Mouse (Mus musculus) embryonic facial prominence, embryonic 14.5 days (tissue): Measurements from ENCODE around the gene Col4a2. TPM values are rescaled to one million over a fixed set of nuclear protein-coding genes. Genes with fewer than 3 reads are reported as not detected.

ENCODE experiments used
- ATAC-seq: fragments of 200-750 bp; cut with Nextera tagmentation; 2 replicates; pipeline ENCODE4 v1.8.0; 2017; ENCODE audit warnings: low read depth, moderate number of reproducible peaks, moderate TSS enrichment
- DNase-seq: peaks from one replicate; pipeline ENCODE4 v3.0.0-alpha.2; 2015; ENCODE audit warnings: low spot score
- H3K27ac ChIP-seq: fragments of 300-500 bp; sonication (generic); replicated peaks from 2 replicates; pipeline ENCODE4 v1.5.1; 2014; ENCODE audit warnings: low read depth, mild to moderate bottlenecking, low read length, moderate library complexity
- H3K27me3 ChIP-seq: fragments of 300-500 bp; sonication (generic); replicated peaks from 2 replicates; pipeline ENCODE4 v1.6.1; 2014; ENCODE audit warnings: low read length; ENCODE audit not compliant: control insufficient read depth, insufficient read depth
- H3K36me3 ChIP-seq: fragments of 300-500 bp; sonication (generic); 2 replicates; pipeline ENCODE4 v1.6.1; 2014; ENCODE audit warnings: low read length, mixed read lengths; ENCODE audit not compliant: control insufficient read depth, insufficient read depth
- H3K4me1 ChIP-seq: fragments of 300-500 bp; sonication (generic); 2 replicates; pipeline ENCODE4 v1.6.1; 2014; ENCODE audit warnings: antibody characterized with exemption, low read length; ENCODE audit not compliant: control insufficient read depth, insufficient read depth
- H3K4me2 ChIP-seq: fragments of 300-500 bp; sonication (generic); 2 replicates; pipeline ENCODE4 v1.6.1; 2014; ENCODE audit warnings: low read depth, mild to moderate bottlenecking, low read length, moderate library complexity, mixed read lengths
- H3K4me3 ChIP-seq: fragments of 300-500 bp; sonication (generic); 2 replicates; pipeline ENCODE4 v1.5.1; 2014; ENCODE audit warnings: low read depth, mild to moderate bottlenecking, low read length
- H3K9ac ChIP-seq: fragments of 300-500 bp; sonication (generic); 2 replicates; pipeline ENCODE4 v1.6.1; 2014; ENCODE audit warnings: low read depth, mild to moderate bottlenecking, low read length, moderate library complexity, mixed read lengths
- H3K9me3 ChIP-seq: fragments of 300-500 bp; sonication (generic); 2 replicates; pipeline ENCODE4 v1.6.1; 2016; ENCODE audit warnings: low read length; ENCODE audit not compliant: control insufficient read depth
- WGBS: fragments of 180-500 bp; shearing (Covaris S2); extraction: QIAGEN DNeasy Blood & Tissue Kit; methylation state at CpG from one replicate; pipeline ENCODE4 v1.1.7; 2014; 5-methylcytosine and 5-hydroxymethylcytosine counted together
- polyA plus RNA-seq: library from polyadenylated mRNA; unstranded; fragments of >200 nt; fragmentation: Nextera tagmentation; extraction: Ambion mirVana; gene quantifications from 2 replicates; pipeline ENCODE4 v1.2.1, GENCODE M21; 2014

Col4a2 gene
- polyA plus RNA-seq, 1 experiment from 2014 or later = 95.9 TPM

DNA sequence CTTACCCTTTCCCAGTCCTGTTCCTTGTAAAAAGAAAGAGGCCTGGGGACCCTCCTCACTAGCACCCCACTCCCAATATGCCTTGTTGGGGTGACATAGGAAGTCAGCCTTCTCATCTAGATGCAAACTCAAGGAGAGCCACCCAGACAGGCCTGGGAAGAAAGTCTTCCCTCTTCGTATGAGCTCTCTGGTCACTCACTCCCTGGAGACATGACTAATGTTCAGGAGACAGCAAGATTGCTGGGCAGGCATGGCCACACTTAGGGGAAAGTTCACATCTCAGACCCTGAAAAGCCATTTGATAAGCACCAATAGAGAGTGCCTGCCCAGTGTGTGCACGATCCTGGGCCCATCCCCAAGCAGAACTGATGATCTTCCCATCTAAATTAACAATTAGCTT, 2.6 kb upstream of the Col4a2 start:
- H3K4me2 ChIP-seq = peak overlapping the region; percentile 92

DNA sequence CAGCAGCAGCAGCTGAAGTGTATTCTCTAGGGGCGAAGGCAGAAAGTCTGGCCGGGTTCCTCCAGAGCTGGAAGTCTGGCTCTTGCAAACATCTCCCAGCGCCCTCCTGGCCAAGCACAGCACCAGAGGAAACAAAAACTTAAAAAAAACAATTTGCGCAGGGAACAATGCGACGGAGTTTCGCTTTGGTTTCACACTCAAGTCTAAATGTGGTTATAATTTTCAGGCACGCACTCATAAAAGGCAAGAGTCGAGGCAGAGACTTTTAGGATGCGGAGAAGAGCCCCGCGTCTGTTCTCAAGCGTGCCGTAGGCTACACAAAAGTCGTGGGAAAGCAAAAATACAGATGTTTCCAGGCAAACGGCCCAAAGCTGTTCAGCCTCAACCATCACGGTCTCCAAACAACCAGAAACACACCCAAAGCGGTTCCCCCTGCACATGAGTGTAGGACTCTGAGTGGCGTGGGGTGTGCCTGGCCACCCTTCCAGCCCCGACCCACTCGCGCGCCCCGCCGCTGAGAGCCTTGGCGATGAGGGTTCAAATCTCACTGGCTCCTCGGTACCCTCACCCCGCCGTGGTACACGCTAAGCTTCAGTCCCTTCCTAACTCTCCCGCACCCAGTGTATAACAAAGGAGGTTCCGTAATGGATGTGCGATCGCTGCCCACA, 790 bp upstream of the Col4a2 start:
- Histone ChIP-seq H3K27ac (peak overlapping the region; percentile 88), H3K4me2 (peak overlapping the region; percentile 92), H3K4me1 (peaks cover 18% of the 10 kb centered on the region), H3K36me3 (no peaks in the 10 kb centered on the region), H3K9ac (peak overlapping the region; percentile 91), H3K27me3 (no peaks in the 10 kb centered on the region), H3K9me3 (no peaks in the 10 kb centered on the region), H3K4me3 (peak overlapping the region; percentile 82)
- peak; percentile 11 for ATAC-seq
- WGBS = 1% methylated on average over 34 of the region's 34 CpGs
- peak; percentile 76 for DNase-seq

More for the DNA sequence above, 2.6 kb upstream of the Col4a2 start:
- Histone ChIP-seq H3K27ac (no peak overlapping the region), H3K4me1 (peaks cover 14% of the 10 kb centered on the region), H3K36me3 (no peaks in the 10 kb centered on the region), H3K9me3 (no peaks in the 10 kb centered on the region), H3K27me3 (no peaks in the 10 kb centered on the region), H3K4me3 (peak overlapping the region; percentile 82; the same call in 1 of the 2 replicates), H3K9ac (no peak overlapping the region; the same call in 1 of the 2 replicates)
- no peak for ATAC-seq
- DNase-seq = no peak
- 72% methylated on average over 2 of the region's 2 CpGs for WGBS

DNA sequence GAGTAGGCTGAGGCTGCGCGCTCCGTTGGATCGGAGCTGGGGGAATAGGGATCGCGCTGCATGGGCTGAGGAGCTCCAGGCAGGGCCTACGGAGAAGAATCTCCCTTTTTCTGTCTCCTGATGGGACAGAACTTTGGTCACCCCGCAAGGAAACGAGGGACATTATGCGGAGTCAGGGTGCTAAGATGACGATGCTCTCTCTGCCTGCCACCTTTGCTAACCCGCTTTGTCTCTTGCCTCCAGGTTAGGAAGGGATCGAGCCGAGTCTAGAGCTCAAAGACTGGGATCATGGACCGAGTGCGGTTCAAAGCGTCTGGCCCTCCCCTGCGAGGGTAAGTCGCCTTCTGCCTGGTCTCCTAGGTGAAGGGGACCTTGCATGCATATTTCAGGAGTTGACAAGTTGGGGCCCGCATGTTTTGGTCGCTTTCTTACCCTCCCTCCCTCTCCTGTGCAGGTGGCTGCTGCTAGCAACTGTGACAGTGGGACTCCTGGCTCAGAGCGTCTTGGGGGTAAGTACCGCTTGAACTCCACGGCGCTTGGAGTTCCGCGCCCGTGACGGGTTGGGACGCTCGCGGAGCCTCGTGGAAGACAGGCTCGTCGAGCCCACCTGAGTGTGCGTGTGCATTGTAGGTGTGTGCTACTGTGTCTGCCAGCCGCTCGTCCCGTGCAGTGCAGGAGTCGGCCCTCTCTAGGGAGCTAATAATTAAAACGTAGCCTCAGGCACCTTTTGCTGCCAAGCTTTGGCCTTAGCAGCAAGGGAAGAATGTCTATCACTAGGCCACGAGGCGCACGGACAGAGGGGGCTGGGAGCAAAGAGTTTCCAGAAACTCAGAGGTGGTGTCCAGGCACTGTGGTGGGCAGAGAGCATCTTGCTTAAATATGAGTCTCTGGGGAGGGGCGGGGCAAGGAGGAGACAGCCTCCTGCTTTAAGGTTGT, 839 bp downstream of the Col4a2 start:
- H3K9me3 ChIP-seq = no peaks in the 10 kb centered on the region
- DNase-seq (peak; percentile 36), ATAC-seq (peak; percentile 21; the same call in 1 of the 2 replicates)
- peak overlapping the region; percentile 92 for H3K4me2 ChIP-seq
- no peaks in the 10 kb centered on the region for H3K27me3 ChIP-seq
- H3K4me3 ChIP-seq = peak overlapping the region; percentile 82
- no peaks in the 10 kb centered on the region for H3K36me3 ChIP-seq
- peak overlapping the region; percentile 91 for H3K9ac ChIP-seq
- WGBS = 3% methylated on average over 38 of the region's 45 CpGs
- peak overlapping the region; percentile 88 for H3K27ac ChIP-seq
- peaks cover 18% of the 10 kb centered on the region for H3K4me1 ChIP-seq

DNA sequence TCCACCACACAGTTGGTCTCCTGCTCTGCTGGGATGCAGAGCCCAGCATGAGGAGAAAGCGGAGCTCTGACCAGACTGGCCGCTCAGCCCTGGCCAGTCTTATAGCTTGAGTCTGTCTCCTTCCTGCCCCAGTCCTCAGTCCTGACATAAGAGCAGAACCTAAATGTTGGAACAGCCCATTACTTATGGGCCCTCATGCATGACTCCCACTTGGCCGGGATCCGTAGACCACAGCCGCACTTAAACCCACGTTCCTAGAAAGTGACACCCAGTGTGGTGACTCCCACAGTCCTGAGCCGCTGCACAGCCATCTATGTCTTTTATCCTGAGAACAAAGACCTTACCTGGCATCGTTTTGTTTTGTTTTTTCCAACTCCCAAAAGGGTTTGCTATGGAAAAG, 2.0 kb downstream of the Col4a2 start:
- no peak for DNase-seq
- no peak for ATAC-seq
- peak overlapping the region; percentile 91; the same call in 1 of the 2 replicates for H3K9ac ChIP-seq
- 0 out of 2 replicates have a peak overlapping the region, but pooled peaks have one; percentile 82 for H3K4me3 ChIP-seq
- H3K27me3 ChIP-seq = no peaks in the 10 kb centered on the region
- H3K9me3 ChIP-seq = no peaks in the 10 kb centered on the region
- no peaks in the 10 kb centered on the region for H3K36me3 ChIP-seq
- 81% methylated on average over 8 of the region's 8 CpGs for WGBS
- H3K4me1 ChIP-seq = peaks cover 18% of the 10 kb centered on the region
- H3K4me2 ChIP-seq = peak overlapping the region; percentile 92
- H3K27ac ChIP-seq = no peak overlapping the region

DNA sequence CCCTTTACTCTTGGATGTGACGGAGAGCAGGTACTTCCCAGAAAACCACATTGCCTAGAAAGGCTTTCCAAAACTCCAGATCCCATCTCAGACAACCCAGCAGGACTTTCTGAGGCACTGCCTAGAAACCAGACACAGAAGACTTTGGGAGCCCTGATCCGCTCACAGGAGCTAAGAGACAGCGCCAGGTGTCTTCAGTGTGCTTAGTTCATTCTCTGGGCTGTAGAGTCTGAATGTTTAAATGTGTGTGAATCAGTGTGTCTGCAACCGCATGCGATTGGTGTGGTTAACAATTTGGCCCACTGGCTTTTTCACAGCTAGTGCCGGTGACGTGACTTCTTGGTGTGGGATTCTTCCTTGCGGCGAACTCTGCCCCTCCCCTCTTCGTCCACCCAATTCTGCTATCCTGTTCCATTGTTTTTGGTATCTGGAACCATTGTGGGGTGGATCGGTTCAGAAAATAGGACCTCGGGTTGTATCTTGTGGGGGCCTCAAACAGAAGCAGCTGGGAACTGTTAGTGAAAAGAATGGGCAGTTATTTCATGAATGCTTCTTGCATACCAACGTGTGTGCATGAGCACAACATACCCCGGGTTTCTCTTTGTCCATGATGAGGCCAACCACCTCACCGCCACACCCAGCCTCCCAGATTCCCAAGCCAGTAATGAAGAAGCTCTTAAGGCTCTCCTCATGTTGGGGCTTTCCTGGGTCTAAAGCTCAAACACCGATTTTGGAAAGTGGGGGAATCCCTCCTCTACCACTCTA, 2.8 kb downstream of the Col4a2 start:
- Histone ChIP-seq H3K4me2 (peak overlapping the region; percentile 92), H3K9ac (no peak overlapping the region)

DNA sequence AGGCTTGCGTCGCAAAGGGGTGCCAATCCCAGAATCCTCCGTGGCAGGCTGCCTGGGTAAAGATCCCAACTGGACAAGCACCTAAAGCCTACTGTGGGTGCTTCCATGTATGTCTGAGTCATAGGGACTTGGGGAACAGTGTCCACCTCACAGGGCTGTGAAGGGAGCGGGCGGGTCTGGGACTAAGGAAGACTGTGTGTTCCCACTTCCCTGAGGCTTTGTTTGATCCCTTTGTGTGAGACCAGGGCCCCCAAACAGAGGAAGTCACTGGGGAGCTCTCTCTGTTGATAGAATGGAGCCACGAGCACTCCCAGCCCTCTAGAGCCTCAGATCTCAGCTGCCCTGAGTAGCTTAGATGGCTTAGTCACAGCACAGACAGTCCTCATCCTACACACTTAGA, 3.5 kb downstream of the Col4a2 start:
- DNase-seq (no peak), ATAC-seq (no peak)
- Histone ChIP-seq H3K4me2 (0 out of 2 replicates have a peak overlapping the region, but pooled peaks have one; percentile 0), H3K4me1 (peaks cover 18% of the 10 kb centered on the region), H3K9ac (no peak overlapping the region), H3K27ac (no peak overlapping the region), H3K4me3 (no peak overlapping the region), H3K36me3 (no peaks in the 10 kb centered on the region), H3K9me3 (no peaks in the 10 kb centered on the region), H3K27me3 (no peaks in the 10 kb centered on the region)
- WGBS = 85% methylated on average over 6 of the region's 6 CpGs

More for the DNA sequence above, 2.8 kb downstream of the Col4a2 start:
- H3K36me3 ChIP-seq = no peaks in the 10 kb centered on the region
- H3K27me3 ChIP-seq = no peaks in the 10 kb centered on the region
- no peaks in the 10 kb centered on the region for H3K9me3 ChIP-seq
- no peak overlapping the region for H3K27ac ChIP-seq
- H3K4me1 ChIP-seq = peaks cover 18% of the 10 kb centered on the region
- 72% methylated on average over 16 of the region's 16 CpGs for WGBS
- ATAC-seq = no peak
- H3K4me3 ChIP-seq = 0 out of 2 replicates have a peak overlapping the region, but pooled peaks have one; percentile 82
- DNase-seq = no peak

DNA sequence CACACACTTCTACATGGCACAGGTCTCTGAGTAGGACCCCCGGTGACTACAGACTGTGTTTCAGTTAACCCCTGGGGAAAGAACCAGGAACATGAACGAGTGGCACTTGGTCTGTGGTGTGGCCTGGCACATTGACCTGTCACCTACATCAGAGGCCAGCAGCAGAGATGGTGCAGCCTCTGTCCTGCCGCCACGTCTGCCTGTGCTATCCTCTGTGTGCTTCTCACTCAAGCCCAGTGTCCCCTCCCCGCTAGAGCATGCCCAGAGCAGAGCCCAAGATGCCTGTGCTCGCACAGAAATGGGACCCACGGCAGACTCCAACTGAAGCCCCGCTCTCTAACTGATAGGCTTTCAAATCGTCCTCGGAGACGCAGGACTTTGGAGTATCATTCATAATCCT, 6.8 kb downstream of the Col4a2 start:
- H3K9ac ChIP-seq = no peak overlapping the region
- no peak overlapping the region for H3K27ac ChIP-seq
- H3K4me1 ChIP-seq = peaks cover 7% of the 10 kb centered on the region; the same call in 1 of the 2 replicates
- no peaks in the 10 kb centered on the region for H3K27me3 ChIP-seq
- ATAC-seq = no peak
- no peak for DNase-seq
- 89% methylated on average over 11 of the region's 11 CpGs for WGBS
- H3K4me3 ChIP-seq = no peak overlapping the region
- H3K36me3 ChIP-seq = no peaks in the 10 kb centered on the region
- no peaks in the 10 kb centered on the region for H3K9me3 ChIP-seq
- H3K4me2 ChIP-seq = no peak overlapping the region

DNA sequence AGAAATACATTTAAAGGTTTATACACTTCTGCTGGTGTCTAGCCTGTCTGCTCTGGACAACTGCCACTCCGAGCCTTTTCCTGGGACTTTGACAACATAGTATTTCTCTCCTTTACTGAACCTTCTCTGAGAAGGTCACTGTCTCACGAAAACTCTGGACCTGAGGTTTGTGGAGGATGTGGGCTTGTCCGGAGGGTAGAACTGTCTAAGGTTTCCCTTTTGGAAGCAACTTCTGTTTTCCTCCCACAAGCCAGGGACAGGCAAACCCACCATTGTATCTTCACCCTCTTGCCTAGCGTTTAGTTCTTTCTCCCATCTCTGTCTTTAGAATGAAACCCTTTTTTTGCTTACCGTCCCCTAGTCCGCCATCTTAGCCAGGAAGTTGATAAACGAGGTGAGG, 9.2 kb downstream of the Col4a2 start:
- Histone ChIP-seq H3K4me1 (peaks cover 18% of the 10 kb centered on the region), H3K9me3 (no peaks in the 10 kb centered on the region), H3K4me2 (no peak overlapping the region), H3K27ac (no peak overlapping the region), H3K4me3 (no peak overlapping the region), H3K9ac (no peak overlapping the region), H3K27me3 (no peaks in the 10 kb centered on the region), H3K36me3 (no peaks in the 10 kb centered on the region)
- DNase-seq (no peak), ATAC-seq (no peak)
- WGBS = 86% methylated on average over 7 of the region's 7 CpGs
